Mouse (Mus musculus) CH12.LX (cell line): Measurements from ENCODE around the gene Ccdc115.

Source experiments
- BHLHE40 ChIP-seq: IDR thresholded peaks from 2 replicates; pipeline ENCODE4 v1.6.1; 2011; ENCODE audit warnings: mild to moderate bottlenecking, low read depth, low read length, improper control_type of control experiment
- CTCF ChIP-seq, 2 experiments: IDR thresholded peaks in 1 of 2; conservative IDR thresholded peaks in 1 of 2; 2 replicates each; pipeline ENCODE4 v1.5.1; 2011 to 2012; ENCODE audit warnings: low read depth in 2 of 2, low read length in 2 of 2, improper control_type of control experiment in 1 of 2, inconsistent platforms in 1 of 2, mild to moderate bottlenecking in 1 of 2, moderate library complexity in 1 of 2
- E2F4 ChIP-seq: IDR thresholded peaks from 2 replicates; pipeline ENCODE4 v1.6.1; 2011; ENCODE audit warnings: low read depth, low read length, improper control_type of control experiment; ENCODE audit not compliant: insufficient replicate concordance
- EP300 ChIP-seq: IDR thresholded peaks from 2 replicates; pipeline ENCODE4 v1.6.1; 2011; ENCODE audit warnings: low read length, improper control_type of control experiment
- ETS1 ChIP-seq: conservative IDR thresholded peaks from 2 replicates; pipeline ENCODE4 v1.6.1; 2012; ENCODE audit warnings: low read depth, mild to moderate bottlenecking, inconsistent platforms, low read length, improper control_type of control experiment, moderate library complexity
- HCFC1 ChIP-seq: IDR thresholded peaks from 2 replicates; pipeline ENCODE4 v1.6.1; 2012; ENCODE audit warnings: low read depth, mild to moderate bottlenecking, inconsistent platforms, low read length, improper control_type of control experiment
- JUN ChIP-seq: IDR thresholded peaks from 2 replicates; pipeline ENCODE4 v1.6.1; 2011; ENCODE audit warnings: low read depth, mild to moderate bottlenecking, low read length, improper control_type of control experiment, moderate library complexity; ENCODE audit not compliant: insufficient read depth
- JUND ChIP-seq: conservative IDR thresholded peaks from 2 replicates; pipeline ENCODE4 v1.6.1; 2011; ENCODE audit warnings: low read depth, low read length, improper control_type of control experiment
- MEF2A ChIP-seq: IDR thresholded peaks from 2 replicates; pipeline ENCODE4 v1.6.1; 2014; ENCODE audit warnings: low read depth, mild to moderate bottlenecking, inconsistent platforms, low read length, improper control_type of control experiment, borderline replicate concordance
- POLR2A ChIP-seq: IDR thresholded peaks from 2 replicates; pipeline ENCODE4 v1.6.1; 2011; ENCODE audit warnings: low read depth, mild to moderate bottlenecking, improper control_type of control experiment, low read length
- ZKSCAN1 ChIP-seq: IDR thresholded peaks from 2 replicates; pipeline ENCODE4 v1.6.1; 2012; ENCODE audit warnings: low read depth, inconsistent platforms, low read length, improper control_type of control experiment, borderline replicate concordance
- ZNF384 ChIP-seq: IDR thresholded peaks from 2 replicates; pipeline ENCODE4 v1.6.1; 2012; ENCODE audit warnings: low read depth, low read length, improper control_type of control experiment, inconsistent platforms

- no peak for TF ChIP-seq ZKSCAN1
- TF ChIP-seq BHLHE40 = 0 out of 2 replicates have a peak, but pooled peaks have one; percentile 16
- no peak for TF ChIP-seq CTCF (conservative IDR thresholded peaks at IDR 0.05 in 1 of 2, IDR thresholded peaks at IDR 0.05 in 1 of 2; ENCODE audit: low read depth in 2 of 2, low read length in 2 of 2)
- TF ChIP-seq JUND = no peak
- TF ChIP-seq E2F4 = no peak
- TF ChIP-seq ETS1 = peak; percentile 60; the same call in 1 of the 2 replicates
- TF ChIP-seq POLR2A = no peak
- TF ChIP-seq ZNF384 = no peak
- 0 out of 2 replicates have a peak, but pooled peaks have one; percentile 20 for TF ChIP-seq HCFC1
- no peak for TF ChIP-seq JUN
- peak; percentile 41; the same call in 1 of the 2 replicates for TF ChIP-seq EP300
- peak; percentile 62 for TF ChIP-seq MEF2A
Measured at GRCm38 (mm10) chr1:34478891-34479655, 39.6 kb upstream of the Ccdc115 start.
